In genomic region chr3:51965436-51965835, GRCm38 (mm10) we compare ENCODE assay signal across 11 mouse cellular contexts.
DNase-seq lines count a peak whose midpoint lies in the region; ATAC-seq and TF ChIP-seq lines count a peak whose summit lies in the region.
"Had no signal": no experiment of that assay in that cellular context is flagged by ENCODE, and none has a peak within 500 bp of the region (broad histone marks: within the 10 kb centered on the region; RNA-seq: fewer than 3 reads in every experiment).

No protein-coding gene starts in this region.

- H3ac ChIP-seq in myocyte (ENCODE audit: control insufficient read depth, insufficient read length): no peak overlapping the region

- no peak for TF ChIP-seq CTCF in intestine, postnatal 0 days (IDR thresholded peaks at IDR 0.05; ENCODE audit: low read depth)
- no peak for TF ChIP-seq CTCF in hindbrain, postnatal 0 days (IDR thresholded peaks at IDR 0.05; ENCODE audit: low read depth)

- 18% methylated on average over 2 of the region's 2 CpGs for WGBS in intestine, embryonic 14.5 days
- 22% methylated on average over 2 of the region's 2 CpGs for WGBS in intestine, postnatal 0 days
- WGBS in embryonic facial prominence, embryonic 14.5 days: 16% methylated on average over 2 of the region's 2 CpGs
- WGBS in hindbrain, postnatal 0 days: 30% methylated on average over 2 of the region's 2 CpGs

- peak overlapping the region; percentile 43; the same call in 1 of the 2 replicates for H3K27ac ChIP-seq in intestine, embryonic 14.5 days (ENCODE audit: low read depth)
- H3K27ac ChIP-seq in intestine, postnatal 0 days (ENCODE audit: low read depth, low read length): no peak overlapping the region
- peak overlapping the region; percentile 59 for H3K27ac ChIP-seq in embryonic facial prominence, embryonic 14.5 days (replicated peaks; ENCODE audit: low read depth, low read length)
- H3K27ac ChIP-seq in hindbrain, postnatal 0 days: peak overlapping the region; percentile 71; the same call in 1 of the 2 replicates

- no peak for TF ChIP-seq POLR2A in myocyte (IDR thresholded peaks at IDR 0.05; ENCODE audit: insufficient read length, low read depth)

- no peaks in the 10 kb centered on the region for H3K9me3 ChIP-seq in intestine, embryonic 14.5 days (ENCODE audit: control insufficient read depth, low read length)
- no peaks in the 10 kb centered on the region for H3K9me3 ChIP-seq in intestine, postnatal 0 days (ENCODE audit: control insufficient read depth)
- H3K9me3 ChIP-seq in embryonic facial prominence, embryonic 14.5 days (ENCODE audit: control insufficient read depth, low read length): no peaks in the 10 kb centered on the region
- no peaks in the 10 kb centered on the region for H3K9me3 ChIP-seq in hindbrain, postnatal 0 days (ENCODE audit: low read length)
- H3K9me3 ChIP-seq: megakaryocyte, embryonic 14.5 days had no signal

- H3K4me1 ChIP-seq in intestine, embryonic 14.5 days (replicated peaks; ENCODE audit: control insufficient read depth, insufficient read depth, low read length): peaks cover 34% of the 10 kb centered on the region
- peaks cover 9% of the 10 kb centered on the region; the same call in 1 of the 2 replicates for H3K4me1 ChIP-seq in intestine, postnatal 0 days (replicated peaks; ENCODE audit: control insufficient read depth, insufficient read depth, low read length)
- H3K4me1 ChIP-seq in embryonic facial prominence, embryonic 14.5 days (ENCODE audit: control insufficient read depth, insufficient read depth, low read length): 0 out of 2 replicates have a peak, but pooled peaks cover 14% of the 10 kb centered on the region
- H3K4me1 ChIP-seq in hindbrain, postnatal 0 days (ENCODE audit: insufficient read depth, low read length): peaks cover 16% of the 10 kb centered on the region

- H3K4me3 ChIP-seq in intestine, embryonic 14.5 days (ENCODE audit: low read depth, low read length): no peak overlapping the region
- H3K4me3 ChIP-seq in intestine, postnatal 0 days (ENCODE audit: low read depth, low read length): no peak overlapping the region
- H3K4me3 ChIP-seq in embryonic facial prominence, embryonic 14.5 days (ENCODE audit: low read depth, low read length): no peak overlapping the region
- no peak overlapping the region for H3K4me3 ChIP-seq in hindbrain, postnatal 0 days (ENCODE audit: low read length)
- no peak overlapping the region for H3K4me3 ChIP-seq in myocyte
- H3K4me3 ChIP-seq: erythroblast, embryonic 14.5 days; megakaryocyte, embryonic 14.5 days had no signal

- no peaks in the 10 kb centered on the region for H3K36me3 ChIP-seq in intestine, embryonic 14.5 days (ENCODE audit: control insufficient read depth, insufficient read depth, low read length)
- no peaks in the 10 kb centered on the region for H3K36me3 ChIP-seq in intestine, postnatal 0 days (ENCODE audit: control insufficient read depth, insufficient read depth)
- H3K36me3 ChIP-seq in embryonic facial prominence, embryonic 14.5 days (ENCODE audit: control insufficient read depth, insufficient read depth, low read length): no peaks in the 10 kb centered on the region
- no peaks in the 10 kb centered on the region for H3K36me3 ChIP-seq in hindbrain, postnatal 0 days (ENCODE audit: insufficient read depth, low read length)
- no peaks in the 10 kb centered on the region for H3K36me3 ChIP-seq in myocyte (ENCODE audit: control insufficient read depth, insufficient read depth)

- ATAC-seq in intestine, embryonic 14.5 days (replicated peaks; ENCODE audit: low FRiP score, low TSS enrichment, low read depth): no peak
- no peak for ATAC-seq in intestine, postnatal 0 days
- no peak for ATAC-seq in embryonic facial prominence, embryonic 14.5 days (ENCODE audit: low read depth)
- no peak for ATAC-seq in hindbrain, postnatal 0 days
- ATAC-seq in activated CD4-positive, CD25-positive, alpha-beta regulatory T cell, adult 4 months: no peak

- H3K9ac ChIP-seq in intestine, embryonic 14.5 days (ENCODE audit: low read length): peak overlapping the region; percentile 25; the same call in 1 of the 2 replicates
- H3K9ac ChIP-seq in intestine, postnatal 0 days (ENCODE audit: low read depth, low read length): no peak overlapping the region
- H3K9ac ChIP-seq in embryonic facial prominence, embryonic 14.5 days (ENCODE audit: low read depth, low read length): no peak overlapping the region
- no peak overlapping the region for H3K9ac ChIP-seq in hindbrain, postnatal 0 days (replicated peaks; ENCODE audit: low read length)

- no peak for DNase-seq in intestine, embryonic 14.5 days (ENCODE audit: low spot score)
- no peak for DNase-seq in embryonic facial prominence, embryonic 14.5 days (ENCODE audit: low spot score)
- DNase-seq in hindbrain, postnatal 0 days (ENCODE audit: low spot score): no peak
- DNase-seq in retina, postnatal 1 day: no peak
- no peak for DNase-seq in right cerebral cortex, postnatal 4 days
- DNase-seq: cerebellum, postnatal 14 days had no signal

- no peaks in the 10 kb centered on the region for H3K79me2 ChIP-seq in myocyte (ENCODE audit: control insufficient read depth, insufficient read depth)

- H3K4me2 ChIP-seq in intestine, embryonic 14.5 days (ENCODE audit: low read length): no peak overlapping the region
- H3K4me2 ChIP-seq in intestine, postnatal 0 days (replicated peaks; ENCODE audit: low read depth): no peak overlapping the region; the same call in 1 of the 2 replicates
- H3K4me2 ChIP-seq in embryonic facial prominence, embryonic 14.5 days (ENCODE audit: low read depth, low read length): no peak overlapping the region
- H3K4me2 ChIP-seq in hindbrain, postnatal 0 days (ENCODE audit: low read depth, low read length): no peak overlapping the region
- H3K4me2 ChIP-seq in myocyte (ENCODE audit: low read depth): peak overlapping the region; percentile 20

- H3K27me3 ChIP-seq in intestine, embryonic 14.5 days (replicated peaks; ENCODE audit: control insufficient read depth, insufficient read depth, low read length): no peaks in the 10 kb centered on the region
- no peaks in the 10 kb centered on the region for H3K27me3 ChIP-seq in intestine, postnatal 0 days (replicated peaks; ENCODE audit: control insufficient read depth, insufficient read depth, low read length)
- no peaks in the 10 kb centered on the region for H3K27me3 ChIP-seq in embryonic facial prominence, embryonic 14.5 days (replicated peaks; ENCODE audit: control insufficient read depth, insufficient read depth, low read length)
- H3K27me3 ChIP-seq in hindbrain, postnatal 0 days (ENCODE audit: insufficient read depth, low read length): no peaks in the 10 kb centered on the region
- no peaks in the 10 kb centered on the region for H3K27me3 ChIP-seq in myocyte (ENCODE audit: control insufficient read depth, insufficient read depth, insufficient read length)
- H3K27me3 ChIP-seq: megakaryocyte, embryonic 14.5 days had no signal

TF ChIP-seq in myocyte, 11 proteins besides CTCF, POLR2A, EP300 and RAD21:
- TF ChIP-seq MAX (IDR thresholded peaks at IDR 0.05; ENCODE audit: low read depth) (no peak), E2F4 (IDR thresholded peaks at IDR 0.05; ENCODE audit: insufficient read depth) (no peak)
TF ChIP-seq in myocyte: peak in this region for 0.
